Mouse (Mus musculus) A20 (cell line): ENCODE results near the gene 1810062G17Rik.

ENCODE experiments used
- DNase-seq: peaks from one replicate; pipeline ENCODE4 v3.0.0-alpha.2; 2011; ENCODE audit warnings: low read depth, low spot score

Gene 1810062G17Rik

DNA sequence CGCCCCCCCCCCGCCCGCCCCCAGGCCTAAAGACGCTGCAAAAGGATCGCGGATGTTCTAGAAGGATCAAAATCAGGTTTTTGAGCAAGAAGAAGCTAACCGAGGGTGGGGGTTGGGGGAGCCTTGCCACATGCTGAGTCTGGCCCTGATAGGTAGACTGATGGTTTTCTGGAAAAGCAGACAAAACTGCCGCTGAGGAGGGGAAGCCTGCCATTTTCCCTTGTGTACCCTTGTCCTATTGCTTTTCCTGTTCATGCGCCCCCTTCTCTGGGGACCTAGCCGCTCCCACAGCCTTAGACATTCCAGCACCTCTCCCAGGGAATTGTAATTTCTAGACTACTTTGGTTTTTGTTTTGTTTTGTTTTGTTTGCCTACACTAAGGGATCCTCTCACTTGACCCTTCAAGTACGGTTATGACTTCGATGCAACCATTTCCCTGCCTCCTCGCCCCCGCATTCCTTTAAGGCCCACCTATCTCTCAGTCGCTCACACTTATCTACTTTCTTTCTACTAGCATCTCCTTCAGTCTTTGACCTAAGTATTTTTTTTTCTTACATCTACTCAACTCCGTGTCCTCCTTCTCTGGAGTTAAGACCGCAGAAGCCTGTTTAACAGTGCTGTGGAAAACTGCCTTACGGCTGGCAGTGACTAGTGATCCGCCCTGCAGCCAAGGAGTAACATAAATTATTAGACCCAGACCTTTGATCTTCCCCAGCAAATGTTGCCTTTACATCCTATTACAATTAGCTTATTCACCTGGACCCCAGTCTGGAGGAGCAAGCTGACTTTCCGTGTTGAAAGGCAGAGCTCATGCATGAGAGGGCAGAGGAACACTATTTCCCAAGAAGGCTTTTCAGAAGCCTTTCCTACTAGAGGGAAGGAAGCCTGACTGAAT is 771 bp downstream of the 1810062G17Rik start:
- DNase-seq, result no peak

GRCm38 (mm10) chr3:36478776-36479175 is 3.0 kb downstream of the 1810062G17Rik start:
- no peak for DNase-seq

GRCm38 (mm10) chr3:36480486-36480885 is 4.7 kb downstream of the 1810062G17Rik start:
- DNase-seq, result no peak

DNA sequence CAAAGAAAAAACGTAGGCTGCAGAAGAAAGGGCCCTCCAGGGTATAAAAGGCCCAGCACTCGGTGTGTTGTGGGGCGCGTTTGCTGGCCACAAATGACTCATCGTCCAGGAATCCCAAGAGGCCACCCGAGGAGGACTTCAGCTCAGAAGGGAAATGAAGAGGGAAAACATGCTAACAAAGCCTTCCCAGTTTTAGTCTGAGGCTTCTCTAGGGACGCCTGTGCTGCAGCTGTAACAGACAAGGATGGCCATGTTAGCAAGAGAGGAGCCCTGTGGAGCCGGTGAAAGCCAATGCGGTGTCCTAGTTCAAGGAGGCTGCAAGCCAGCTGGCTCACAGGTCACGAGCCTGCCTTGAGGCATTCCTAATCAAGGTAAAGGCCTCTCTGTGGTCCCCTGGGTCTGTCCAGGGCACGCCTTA is 6.0 kb downstream of the 1810062G17Rik start:
- DNase-seq, result no peak

- no peak for DNase-seq
Measured at GRCm38 (mm10) chr3:36482940-36483339, 7.2 kb downstream of the 1810062G17Rik start.

DNA sequence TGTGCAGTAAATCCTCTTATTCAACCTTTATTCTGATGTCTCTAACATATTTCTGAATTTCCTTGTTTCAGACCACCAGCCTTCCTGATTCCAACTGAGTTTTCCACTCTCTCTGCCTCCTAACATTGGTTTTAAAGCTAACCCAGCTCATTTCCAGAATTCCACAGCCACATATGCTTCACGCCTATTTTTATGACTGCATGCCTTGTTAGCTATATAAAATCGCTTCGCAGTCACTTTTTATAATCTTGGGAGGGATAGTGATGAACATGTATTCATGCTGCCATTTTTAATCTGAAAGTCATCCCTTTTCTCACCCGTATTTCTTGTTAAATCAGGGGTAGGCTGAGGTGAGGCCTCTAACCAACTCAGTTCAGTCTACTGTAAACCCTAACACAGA is 8.6 kb downstream of the 1810062G17Rik start:
- no peak for DNase-seq

DNA sequence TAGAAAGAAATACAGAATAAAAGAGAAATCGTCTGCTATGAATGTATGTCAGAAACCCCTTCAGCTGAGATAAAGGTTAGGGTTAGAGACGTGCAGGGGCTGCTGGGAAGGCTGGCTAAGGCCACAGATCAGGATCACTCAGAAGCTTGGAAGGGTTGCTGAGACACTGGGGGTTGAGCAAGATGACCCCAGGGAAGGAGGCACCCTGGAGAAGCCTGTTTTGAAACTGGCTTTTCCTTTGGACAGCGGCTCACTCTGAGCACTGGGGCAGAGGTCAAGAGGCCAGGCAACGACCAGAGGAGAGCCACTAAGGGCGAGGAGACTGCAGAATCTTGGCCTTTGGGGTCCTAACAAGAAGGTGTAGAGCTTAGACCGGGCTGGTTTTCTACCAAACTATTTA is 10.4 kb downstream of the 1810062G17Rik start:
- DNase-seq, result no peak

GRCm38 (mm10) chr3:36486881-36487280 is 11.1 kb downstream of the 1810062G17Rik start:
- no peak for DNase-seq

DNA sequence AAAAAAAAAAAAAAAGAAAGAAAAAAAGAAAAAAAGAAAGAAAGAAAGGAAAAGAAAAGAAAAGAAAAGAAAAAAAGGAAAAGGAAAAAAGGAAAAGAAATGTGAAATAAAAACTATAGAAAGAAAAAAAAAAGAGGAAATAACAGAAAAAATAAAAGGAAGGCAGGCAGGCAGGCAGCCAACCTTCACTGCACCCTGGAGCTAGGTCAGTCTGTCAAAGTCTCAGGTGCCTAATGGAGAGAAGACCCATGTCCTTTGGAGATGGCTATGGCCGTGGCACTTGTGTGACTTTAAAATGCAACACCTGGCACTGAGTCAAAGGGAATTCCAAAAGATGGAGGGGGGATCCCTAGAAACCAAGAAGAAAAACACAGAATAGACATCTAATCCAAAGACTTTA is 12.6 kb downstream of the 1810062G17Rik start:
- DNase-seq, result no peak

DNA sequence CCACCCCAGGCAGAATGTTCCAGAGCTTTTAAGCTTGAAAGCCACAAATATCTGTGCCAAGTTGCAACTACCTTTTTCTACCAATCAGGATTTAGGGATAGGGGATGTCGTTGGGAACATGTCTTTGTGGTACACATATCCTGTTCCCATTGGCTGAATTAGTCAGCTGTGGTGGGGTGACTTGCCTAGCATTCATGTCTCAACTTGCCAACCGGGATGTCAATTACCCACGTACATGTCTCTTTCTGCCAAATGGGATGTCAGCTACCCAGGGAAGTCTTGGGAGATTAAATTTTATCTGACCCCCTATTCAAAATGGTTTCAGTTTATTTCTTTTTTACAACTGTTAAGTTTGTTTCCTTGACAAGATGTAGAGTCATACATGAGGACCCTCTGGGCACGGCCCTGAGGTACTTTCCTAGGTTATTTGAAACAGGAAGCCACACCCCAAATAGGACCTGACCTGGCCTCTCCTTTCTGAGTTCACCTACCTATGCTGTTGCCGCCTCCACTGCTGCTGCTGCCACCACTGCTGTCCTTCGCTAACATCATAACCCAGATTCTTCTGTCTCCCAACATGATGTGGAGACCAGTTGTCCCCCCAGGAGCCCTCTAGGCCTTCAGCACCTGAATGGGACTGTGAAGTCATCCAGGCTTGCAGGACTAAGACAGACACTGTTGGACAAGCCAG is 13.3 kb downstream of the 1810062G17Rik start:
- no peak for DNase-seq

DNA sequence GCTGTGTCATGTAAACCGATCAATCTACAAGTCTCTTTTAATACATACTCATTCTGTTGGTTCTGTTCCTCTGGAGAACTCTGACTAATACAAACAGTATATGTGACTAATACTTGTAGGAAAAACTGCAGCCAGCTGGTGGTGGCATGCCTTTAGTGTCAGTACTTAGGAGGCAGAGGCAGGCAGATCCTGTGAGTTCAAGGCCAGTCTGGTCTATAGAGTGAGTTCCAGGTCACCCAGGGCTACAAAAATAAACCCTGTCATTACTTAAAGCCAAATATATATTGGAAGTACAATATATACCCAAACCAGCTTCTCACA is 13.8 kb downstream of the 1810062G17Rik start:
- DNase-seq, result no peak

DNA sequence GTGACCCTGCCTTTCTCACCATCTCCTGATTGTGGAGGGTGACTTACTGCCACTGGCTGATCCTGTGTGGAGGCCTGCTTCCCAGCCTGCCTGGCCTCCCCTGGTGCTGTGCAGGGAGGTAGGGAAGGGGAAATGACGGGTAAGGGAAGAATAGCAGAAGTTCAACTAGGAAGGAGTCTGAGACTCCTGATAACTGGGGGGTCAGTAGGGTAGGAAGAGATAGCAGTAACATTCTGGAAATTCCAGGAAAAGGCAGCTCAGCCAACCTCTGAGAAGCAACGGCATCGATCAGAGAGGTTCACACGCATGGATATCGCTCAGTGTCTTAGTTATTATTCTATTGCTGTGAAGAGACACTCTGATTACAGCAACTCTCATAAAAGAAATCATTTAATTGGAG is 15.8 kb downstream of the 1810062G17Rik start:
- no peak for DNase-seq

GRCm38 (mm10) chr3:36492716-36493391 is 17.1 kb downstream of the 1810062G17Rik start:
- DNase-seq, result no peak

GRCm38 (mm10) chr3:36493641-36494283 is 18.0 kb downstream of the 1810062G17Rik start:
- no peak for DNase-seq

GRCm38 (mm10) chr3:36494613-36495012 is 18.9 kb downstream of the 1810062G17Rik start:
- no peak for DNase-seq

GRCm38 (mm10) chr3:36495436-36495835 is 19.7 kb downstream of the 1810062G17Rik start:
- DNase-seq, result peak; percentile 86

DNA sequence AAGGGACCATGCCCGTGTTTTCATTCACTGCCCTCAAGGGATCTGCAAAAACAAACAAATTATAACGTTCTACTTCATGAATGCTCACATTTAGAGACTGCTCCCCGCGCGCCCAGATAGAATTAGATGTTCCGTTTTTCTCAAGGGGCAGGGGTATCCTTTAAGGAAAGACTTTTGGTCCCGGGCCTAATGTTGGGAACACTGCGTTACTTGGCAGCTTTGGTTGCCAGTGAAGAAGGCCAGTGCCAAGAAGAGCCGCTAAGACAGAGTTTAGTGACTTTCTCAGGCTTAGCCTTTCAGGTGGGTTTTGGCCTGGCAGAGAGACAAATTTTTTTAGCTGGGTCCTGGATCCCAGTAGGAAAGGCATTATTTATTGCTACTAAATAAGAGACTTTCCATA is 20.5 kb downstream of the 1810062G17Rik start:
- DNase-seq, result no peak

GRCm38 (mm10) chr3:36496746-36497145 is 21.0 kb downstream of the 1810062G17Rik start:
- DNase-seq, result peak; percentile 74

DNA sequence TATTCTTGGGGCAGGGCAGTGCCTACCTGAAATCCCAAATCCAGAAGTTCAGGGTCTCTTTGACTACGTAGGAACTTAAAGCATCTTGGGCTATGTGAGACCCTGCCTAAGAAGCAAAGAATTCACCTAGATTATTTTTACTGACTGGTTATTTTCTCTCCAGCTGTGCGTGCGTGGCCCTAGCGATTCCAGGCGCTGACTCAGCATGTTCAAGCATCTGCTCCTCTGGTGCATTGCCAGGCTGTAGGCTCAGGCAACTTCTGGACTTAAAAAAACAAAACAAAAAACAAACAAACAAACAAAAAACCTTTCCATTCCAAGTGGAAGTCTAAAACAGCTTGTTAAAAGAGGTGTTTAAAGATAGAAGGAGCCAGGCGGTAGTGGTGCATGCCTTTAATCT is 22.5 kb downstream of the 1810062G17Rik start:
- no peak for DNase-seq

- DNase-seq, result no peak
Measured at GRCm38 (mm10) chr3:36499418-36499817, 23.7 kb downstream of the 1810062G17Rik start.

DNA sequence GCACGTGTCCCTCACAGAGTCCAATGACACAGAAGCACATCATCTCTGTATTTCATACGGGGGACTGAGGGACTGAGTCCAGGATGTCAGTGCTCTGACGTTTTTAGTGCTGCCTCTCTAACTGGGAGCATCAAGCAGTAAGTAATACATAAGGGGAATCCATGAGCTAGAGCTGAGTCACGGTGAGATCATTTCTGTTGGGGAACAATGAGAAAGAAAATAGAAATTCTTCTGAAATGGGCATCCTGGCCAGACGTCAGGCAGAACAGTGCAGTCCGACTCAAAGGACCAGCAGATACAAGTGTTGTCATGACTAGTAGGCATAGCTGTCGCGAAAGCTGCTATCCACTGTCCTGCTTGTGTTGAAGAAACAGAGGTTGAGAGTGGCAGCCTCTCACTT is 25.2 kb downstream of the 1810062G17Rik start:
- no peak for DNase-seq

DNA sequence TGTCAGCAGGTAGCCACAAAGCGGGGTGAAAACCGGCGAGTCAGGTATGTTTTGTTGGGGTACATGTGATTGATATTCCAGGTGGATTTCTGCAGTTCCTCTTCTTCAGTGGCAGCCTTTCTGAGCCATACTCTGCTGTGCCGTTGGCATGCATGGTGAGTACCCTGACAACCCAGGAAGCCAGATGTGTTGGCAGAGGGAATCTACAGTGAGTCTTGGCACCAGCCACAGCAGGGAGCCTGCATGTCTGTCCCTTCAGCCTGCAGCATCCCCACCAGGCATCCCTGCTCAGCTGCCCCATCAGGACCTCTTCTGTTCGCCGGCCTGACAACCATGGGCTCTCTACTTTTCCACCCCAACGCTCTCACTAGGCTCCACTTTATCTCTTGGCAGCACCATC is 25.8 kb downstream of the 1810062G17Rik start:
- no peak for DNase-seq
